Mouse (Mus musculus): Measurements from ENCODE around the gene Olfr465-ps1. TPM values are rescaled to one million over a fixed set of nuclear protein-coding genes. Genes with fewer than 3 reads are reported as not detected.

The Olfr465-ps1 gene
- polyA plus RNA-seq, 1 experiment, result not detected

DNA sequence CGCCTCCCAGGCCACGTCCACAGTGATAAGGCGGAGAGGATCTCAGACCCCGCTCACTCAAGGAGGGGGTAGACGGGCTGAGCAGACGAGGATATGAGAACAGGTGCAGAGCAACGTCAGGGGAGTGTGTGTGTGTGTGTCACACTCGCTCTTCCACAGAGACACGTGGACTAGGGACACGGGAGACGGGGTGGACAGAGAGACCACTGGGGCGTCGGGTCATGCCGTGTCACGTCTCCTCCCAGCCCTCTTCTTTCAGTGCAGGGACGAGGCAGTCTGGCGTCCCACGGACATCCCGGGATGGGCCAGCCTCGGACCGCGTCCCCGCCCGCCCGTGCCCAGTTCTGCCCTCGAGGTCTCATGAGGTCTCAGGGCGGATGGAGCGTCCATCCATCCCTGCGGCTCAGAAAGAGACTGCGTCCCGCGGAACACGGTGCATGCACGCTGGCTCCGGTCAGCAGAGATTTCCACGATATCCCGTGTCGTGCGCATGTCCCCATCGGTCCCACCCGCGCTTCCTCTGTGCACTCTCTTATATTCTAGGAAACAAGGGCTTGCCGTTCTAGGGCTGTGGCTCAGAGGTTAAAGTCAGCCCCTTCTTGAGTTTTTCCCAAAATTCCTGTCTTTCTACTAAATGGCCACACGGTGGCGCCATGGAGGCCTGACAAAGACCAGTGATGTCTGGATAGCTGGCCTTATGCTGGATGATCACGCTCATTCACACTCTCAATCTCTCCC lies 38.0 kb downstream of the Olfr465-ps1 start:
- 29% methylated on average over 46 of the region's 46 CpGs for WGBS
- TF ChIP-seq CTCF (IDR thresholded peaks at IDR 0.05; ENCODE audit: extremely low read depth, insufficient read depth, insufficient read length, insufficient replicate concordance), result peak; percentile 53; the same call in 1 of the 2 replicates
- no peak for TF ChIP-seq POLR2A (IDR thresholded peaks at IDR 0.05; ENCODE audit: low read depth, low read length)
- H3K36me3 ChIP-seq (ENCODE audit: control insufficient read depth, insufficient read depth, low read length), result no peaks in the 10 kb centered on the region
- no peak overlapping the region for H3K4me3 ChIP-seq (ENCODE audit: extremely low read depth, insufficient read depth, insufficient read length)
- H3K27ac ChIP-seq (ENCODE audit: insufficient read depth, low read length), result no peak overlapping the region
- no peaks in the 10 kb centered on the region for H3K4me1 ChIP-seq (ENCODE audit: control insufficient read depth, insufficient read depth, insufficient read length)
- H3K27me3 ChIP-seq (ENCODE audit: control insufficient read depth, insufficient read depth, low read length), result no peaks in the 10 kb centered on the region
- peak; percentile 5 to 8 for DNase-seq (ENCODE audit: low read depth in 1 of 2, low spot score in 2 of 2)

DNA sequence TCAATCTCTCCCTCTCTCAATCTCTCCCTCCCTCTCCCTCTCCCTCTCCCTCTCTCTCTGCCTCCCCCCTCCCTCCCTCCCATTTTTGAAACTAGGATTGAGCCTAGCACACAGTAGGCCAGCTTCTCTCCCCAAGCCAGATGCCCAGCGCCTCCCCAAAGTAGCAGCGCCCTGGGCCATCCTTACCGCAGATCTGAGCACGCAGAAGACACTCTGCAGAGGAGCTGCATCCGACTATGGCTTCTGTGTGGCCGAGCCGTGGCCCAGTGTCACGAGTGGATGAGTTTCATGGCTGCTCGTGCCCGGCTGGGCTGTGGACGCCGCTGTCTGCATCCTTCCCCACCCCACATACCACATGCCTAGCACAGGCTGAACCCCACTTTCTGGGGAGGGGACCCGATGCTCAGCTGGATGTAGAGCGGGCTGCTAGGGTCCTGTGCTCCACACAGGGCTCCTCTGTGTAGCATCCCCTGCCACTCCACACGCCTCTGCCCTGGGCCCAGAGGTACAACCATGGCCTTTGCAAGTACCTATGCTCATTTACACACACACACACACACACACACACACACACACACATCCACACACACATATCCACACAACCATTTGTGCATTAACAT lies 38.7 kb downstream of the Olfr465-ps1 start:
- 59% methylated on average over 15 of the region's 15 CpGs for WGBS
- Histone ChIP-seq H3K4me3 (ENCODE audit: extremely low read depth, insufficient read depth, insufficient read length) (no peak overlapping the region), H3K4me1 (ENCODE audit: control insufficient read depth, insufficient read depth, insufficient read length) (no peaks in the 10 kb centered on the region), H3K27me3 (ENCODE audit: control insufficient read depth, insufficient read depth, low read length) (no peaks in the 10 kb centered on the region), H3K36me3 (ENCODE audit: control insufficient read depth, insufficient read depth, low read length) (no peaks in the 10 kb centered on the region), H3K27ac (ENCODE audit: insufficient read depth, low read length) (no peak overlapping the region)
- TF ChIP-seq CTCF (IDR thresholded peaks at IDR 0.05; ENCODE audit: extremely low read depth, insufficient read depth, insufficient read length, insufficient replicate concordance), result no peak
- TF ChIP-seq POLR2A (IDR thresholded peaks at IDR 0.05; ENCODE audit: low read depth, low read length), result no peak
- DNase-seq (ENCODE audit: low read depth in 1 of 2, low spot score in 2 of 2), result no peak

Other genes with a start within 250 kb of the Olfr465-ps1 start
- gene Cntnap3, start 234.1 kb upstream of the Olfr465-ps1 start, polyA plus RNA-seq (2012; rRNA removed), result 0.01 TPM in 1 of 2 replicates, not detected in the other
- gene Spata31, start 220.7 kb upstream of the Olfr465-ps1 start, polyA plus RNA-seq (2012; rRNA removed), result not detected in 2 replicates
- not detected in 2 replicates for gene Spata31d1c, start 105.0 kb upstream of the Olfr465-ps1 start, polyA plus RNA-seq (2012; rRNA removed)
- not detected in 2 replicates for gene Prss47, start 85.3 kb upstream of the Olfr465-ps1 start, polyA plus RNA-seq (2012; rRNA removed)
- gene Mfsd14b, start 25.1 kb upstream of the Olfr465-ps1 start, polyA plus RNA-seq (2012; rRNA removed), result 9.8 and 12.7 TPM in 2 replicates
- not detected in 2 replicates for gene Olfr466, start 12.2 kb downstream of the Olfr465-ps1 start, polyA plus RNA-seq (2012; rRNA removed)
- not detected in 2 replicates for gene Nlrp4f, start 67.9 kb downstream of the Olfr465-ps1 start, polyA plus RNA-seq (2012; rRNA removed)
- not detected in 2 replicates for gene Gm10775, start 121.5 kb downstream of the Olfr465-ps1 start, polyA plus RNA-seq (2012; rRNA removed)
- gene Zfp369, start 140.7 kb downstream of the Olfr465-ps1 start, polyA plus RNA-seq (2012; rRNA removed), result 11.7 and 12.1 TPM in 2 replicates

All from spleen, adult 2 months (tissue).